Mouse (Mus musculus): ENCODE measurements at regions not wholly inside any gene's neighbourhood (a gene's known extent, or its start where the extent isn't known, plus 50 kb on each side); places are given as distances from the start of the nearest gene placed in this dataset.

GRCm38 (mm10) chr13:116414473-116414872, 105.0 kb upstream of the Isl1 start:
- Histone ChIP-seq H3K4me2 (no peak overlapping the region), H3K36me3 (ENCODE audit: insufficient read depth) (no peaks in the 10 kb centered on the region), H3K9ac (no peak overlapping the region), H3K4me3 (ENCODE audit: low read depth, low read length) (no peak overlapping the region), H3K9me3 (ENCODE audit: low read depth, low read length) (no peaks in the 10 kb centered on the region), H3K27me3 (ENCODE audit: insufficient read depth, low read length) (no peaks in the 10 kb centered on the region), H3K27ac (ENCODE audit: low read depth) (no peak overlapping the region), H3K4me1 (ENCODE audit: insufficient read depth) (no peaks in the 10 kb centered on the region)
- 31% methylated on average over 7 of the region's 7 CpGs for WGBS
- no peak for ATAC-seq (ENCODE audit: insufficient read depth)
- TF ChIP-seq CTCF (IDR thresholded peaks at IDR 0.05; ENCODE audit: low read depth), result no peak
- DNase-seq, result no peak

GRCm38 (mm10) chr13:116410682-116411081, 101.2 kb upstream of the Isl1 start:
- H3K9ac ChIP-seq, result no peak overlapping the region
- H3K4me3 ChIP-seq (ENCODE audit: low read depth, low read length), result no peak overlapping the region
- TF ChIP-seq CTCF (IDR thresholded peaks at IDR 0.05; ENCODE audit: low read depth), result no peak
- no peak for DNase-seq
- H3K36me3 ChIP-seq (ENCODE audit: insufficient read depth), result no peaks in the 10 kb centered on the region
- no peak overlapping the region for H3K27ac ChIP-seq (ENCODE audit: low read depth)
- 67% methylated on average over 5 of the region's 5 CpGs for WGBS
- no peaks in the 10 kb centered on the region for H3K4me1 ChIP-seq (ENCODE audit: insufficient read depth)
- ATAC-seq (ENCODE audit: insufficient read depth), result no peak
- no peaks in the 10 kb centered on the region for H3K27me3 ChIP-seq (ENCODE audit: insufficient read depth, low read length)
- H3K4me2 ChIP-seq, result no peak overlapping the region
- no peaks in the 10 kb centered on the region for H3K9me3 ChIP-seq (ENCODE audit: low read depth, low read length)
